Comparison of ENCODE assay signal across 11 mouse cellular contexts in the genomic region with DNA sequence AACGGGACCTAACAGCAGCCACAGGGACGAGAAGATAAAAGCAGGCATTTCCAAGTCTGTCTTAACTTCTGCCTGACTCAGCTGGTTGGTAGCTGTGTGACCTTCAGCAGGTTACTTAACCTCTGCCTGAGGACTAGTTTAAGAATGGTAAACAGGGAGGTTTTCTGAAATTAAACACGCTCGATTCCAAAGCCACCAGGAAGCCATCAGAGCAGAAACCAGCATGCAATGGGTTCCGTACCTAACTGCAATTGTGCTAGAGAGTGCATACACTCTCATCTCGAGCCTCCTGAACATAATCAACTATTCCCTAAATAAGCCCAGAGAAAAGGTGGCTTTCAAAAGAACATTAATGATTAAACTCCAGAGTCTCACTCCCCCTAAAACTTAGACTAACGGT. TPM values are rescaled to one million over a fixed set of nuclear protein-coding genes. Genes with fewer than 3 reads are reported as not detected.
DNase-seq lines count a peak whose midpoint lies in the region; ATAC-seq and TF ChIP-seq lines count a peak whose summit lies in the region.
"Had no signal": no experiment of that assay in that cellular context is flagged by ENCODE, and none has a peak within 500 bp of the region (broad histone marks: within the 10 kb centered on the region; RNA-seq: fewer than 3 reads in every experiment).

No protein-coding gene starts in this region.

- H3K9me3 ChIP-seq in heart, embryonic 13.5 days: no peaks in the 10 kb centered on the region
- H3K9me3 ChIP-seq in E14TG2a.4 (ENCODE audit: low read length): no peaks in the 10 kb centered on the region
- H3K9me3 ChIP-seq in hindbrain, embryonic 12.5 days (replicated peaks): no peaks in the 10 kb centered on the region

- no peak for ATAC-seq in heart, embryonic 13.5 days (ENCODE audit: extremely low read depth, insufficient number of reproducible peaks, low FRiP score, low TSS enrichment)
- ATAC-seq in hindbrain, embryonic 12.5 days (ENCODE audit: low FRiP score): no peak
- ATAC-seq in megakaryocyte-erythroid progenitor cell, adult 5-6 weeks (replicated peaks; ENCODE audit: low FRiP score, low TSS enrichment, poor library complexity, severe bottlenecking): no peak

- intact Hi-C loops in heart, postnatal 14 days (cut with DNase I): no loop called here

- H3K4me1 ChIP-seq in heart, embryonic 13.5 days: peaks cover 62% of the 10 kb centered on the region
- peaks cover 82% of the 10 kb centered on the region for H3K4me1 ChIP-seq in E14TG2a.4 (replicated peaks; ENCODE audit: low read depth, low read length)
- H3K4me1 ChIP-seq in hindbrain, embryonic 12.5 days: peaks cover 35% of the 10 kb centered on the region

- TF ChIP-seq CTCF in E14TG2a.4 (conservative IDR thresholded peaks at IDR 0.05; ENCODE audit: low read length): no peak

- peaks cover 7% of the 10 kb centered on the region; the same call in 1 of the 2 replicates for H3K27me3 ChIP-seq in heart, embryonic 13.5 days (replicated peaks)
- peaks cover 62% of the 10 kb centered on the region for H3K27me3 ChIP-seq in E14TG2a.4 (ENCODE audit: insufficient read depth, low read length)
- H3K27me3 ChIP-seq in hindbrain, embryonic 12.5 days: peaks cover 14% of the 10 kb centered on the region

- peak overlapping the region; percentile 88 for H3K4me2 ChIP-seq in heart, embryonic 13.5 days
- peak overlapping the region; percentile 91 for H3K4me2 ChIP-seq in hindbrain, embryonic 12.5 days (replicated peaks)

- no peak overlapping the region for H3K27ac ChIP-seq in heart, embryonic 13.5 days (replicated peaks)
- no peak overlapping the region for H3K27ac ChIP-seq in hindbrain, embryonic 12.5 days
- H3K27ac ChIP-seq in macrophage: peak overlapping the region; percentile 90

- peak overlapping the region; percentile 91 for H3K9ac ChIP-seq in heart, embryonic 13.5 days
- H3K9ac ChIP-seq in hindbrain, embryonic 12.5 days: no peak overlapping the region

- WGBS in heart, embryonic 13.5 days: 23% methylated on average over 7 of the region's 7 CpGs
- 24% methylated on average over 7 of the region's 7 CpGs for WGBS in hindbrain, embryonic 12.5 days
- 23% methylated on average over 7 of the region's 7 CpGs for WGBS in macrophage (ENCODE audit: missing documents)

- H3K36me3 ChIP-seq in heart, embryonic 13.5 days: no peaks in the 10 kb centered on the region
- H3K36me3 ChIP-seq in E14TG2a.4 (ENCODE audit: insufficient read depth, low read length) (peaks cover 5% of the 10 kb centered on the region; the same call in 1 of the 2 replicates), macrophage (ENCODE audit: inconsistent target) (no peaks in the 10 kb centered on the region)
- H3K36me3 ChIP-seq in hindbrain, embryonic 12.5 days: no peaks in the 10 kb centered on the region

- peak overlapping the region; percentile 78 for H3K4me3 ChIP-seq in heart, embryonic 13.5 days
- H3K4me3 ChIP-seq in E14TG2a.4 (replicated peaks; ENCODE audit: low read length) (peak overlapping the region; percentile 92), macrophage (ENCODE audit: inconsistent target) (peak overlapping the region; percentile 93)
- H3K4me3 ChIP-seq in hindbrain, embryonic 12.5 days: 0 out of 2 replicates have a peak overlapping the region, but pooled peaks have one; percentile 50

- DNase-seq in heart, postnatal 14 days: no peak
- DNase-seq in cerebellum, postnatal 4 days (ENCODE audit: low spot score in 2 of 2): no peak
- DNase-seq in spleen, postnatal 4 days (ENCODE audit: low spot score in 2 of 2): no peak
- DNase-seq: embryo, embryonic 11 days had no signal

- H3K79me2 ChIP-seq in macrophage (ENCODE audit: inconsistent target): peaks cover 62% of the 10 kb centered on the region

RNA-seq across cellular contexts. Expression of a gene that starts 2.0 kb away (rescaled TPM):
- polyA plus RNA-seq in heart, embryonic 13.5 days (2015; fragmentation: Nextera tagmentation; extraction: Ambion mirVana): 36.6 and 46.5 TPM in 2 replicates
- 10 to 100 TPM; 20.0 to 27.0 TPM for total RNA-seq in heart, postnatal 14 days (2021)
- polyA plus RNA-seq in hindbrain, embryonic 12.5 days (2016; fragmentation: Nextera tagmentation; extraction: Ambion mirVana): 17.6 and 18.8 TPM in 2 replicates
- total RNA-seq in macrophage (2018; cell fraction: chromatin; rRNA removed): 1,000 to 10,000 TPM in 5 of 26 experiments, 100 to 1,000 TPM in 14, 10 to 100 TPM in 7; 32.1 to 2,513 (median 588) TPM
- 1,000 to 10,000 TPM in 10 of 26 experiments, 100 to 1,000 TPM in 16; 124 to 5,022 (median 365) TPM for total RNA-seq in macrophage (2018; cell fraction: cytosol; rRNA removed)
- 1,000 to 10,000 TPM in 16 of 26 experiments, 100 to 1,000 TPM in 10; 160 to 4,105 (median 1,154) TPM for total RNA-seq in macrophage (2018; cell fraction: nucleus; rRNA removed)
- 114 to 215 TPM (median 133 TPM) in 3 replicates for polyA plus RNA-seq in macrophage (2018)
- 1.0 and 5.3 TPM in 2 replicates for total RNA-seq in megakaryocyte-erythroid progenitor cell, adult 5-6 weeks (2014; fragmentation: Nextera tagmentation)
- total RNA-seq in megakaryocyte-erythroid progenitor cell, adult 5-6 weeks (2017): 0.23 and 1.3 TPM in 2 replicates
- total RNA-seq: MEL had no signal

RNA-seq across cellular contexts. Expression of a gene that starts 15.0 kb away (rescaled TPM):
- 37.2 and 43.0 TPM in 2 replicates for polyA plus RNA-seq in heart, embryonic 13.5 days (2015; fragmentation: Nextera tagmentation; extraction: Ambion mirVana)
- total RNA-seq in heart, postnatal 14 days (2021): 10 to 100 TPM; 21.2 to 21.9 TPM
- 65.1 and 71.5 TPM in 2 replicates for polyA plus RNA-seq in hindbrain, embryonic 12.5 days (2016; fragmentation: Nextera tagmentation; extraction: Ambion mirVana)
- 10 to 100 TPM in 21 of 26 experiments, 1 to 10 TPM in 5; 6.5 to 22.0 (median 12.5) TPM for total RNA-seq in macrophage (2018; cell fraction: chromatin; rRNA removed)
- 10 to 100 TPM; 18.2 to 41.3 (median 30.7) TPM for total RNA-seq in macrophage (2018; cell fraction: cytosol; rRNA removed)
- 10 to 100 TPM in 25 of 26 experiments, 1 to 10 TPM in 1; 9.1 to 26.2 (median 17.8) TPM for total RNA-seq in macrophage (2018; cell fraction: nucleus; rRNA removed)
- polyA plus RNA-seq in macrophage (2018): 6.9 to 30.0 TPM (median 27.8 TPM) in 3 replicates
- 25.7 and 26.7 TPM in 2 replicates for total RNA-seq in megakaryocyte-erythroid progenitor cell, adult 5-6 weeks (2014; fragmentation: Nextera tagmentation)
- total RNA-seq in megakaryocyte-erythroid progenitor cell, adult 5-6 weeks (2017): 10.9 and 16.0 TPM in 2 replicates

RNA-seq across cellular contexts. Expression of a gene that starts 19.0 kb away (rescaled TPM):
- 8.7 and 11.7 TPM in 2 replicates for polyA plus RNA-seq in heart, embryonic 13.5 days (2015; fragmentation: Nextera tagmentation; extraction: Ambion mirVana)
- 1 to 10 TPM; 3.0 to 5.3 TPM for total RNA-seq in heart, postnatal 14 days (2021)
- 1.2 and 5.7 TPM in 2 replicates for polyA plus RNA-seq in hindbrain, embryonic 12.5 days (2016; fragmentation: Nextera tagmentation; extraction: Ambion mirVana)
- 1 to 10 TPM in 2 of 26 experiments, under 1 TPM in 2, not detected in 22; 0.80 to 2.1 (median 1.00) TPM for total RNA-seq in macrophage (2018; cell fraction: chromatin; rRNA removed)
- total RNA-seq in macrophage (2018; cell fraction: cytosol; rRNA removed): 10 to 100 TPM in 2 of 26 experiments, 1 to 10 TPM in 21, under 1 TPM in 2, not detected in 1; 0.24 to 13.8 (median 4.8) TPM
- total RNA-seq in macrophage (2018; cell fraction: nucleus; rRNA removed): 1 to 10 TPM in 17 of 26 experiments, under 1 TPM in 1, not detected in 8; 0.64 to 8.1 (median 2.6) TPM
- 0.30 TPM in 1 of 3 replicates, not detected in the others for polyA plus RNA-seq in macrophage (2018)
- not detected in 2 replicates for total RNA-seq in megakaryocyte-erythroid progenitor cell, adult 5-6 weeks (2014; fragmentation: Nextera tagmentation)
- total RNA-seq in megakaryocyte-erythroid progenitor cell, adult 5-6 weeks (2017): not detected in 2 replicates
- total RNA-seq: neutrophil, adult 5-6 weeks had no signal

RNA-seq across cellular contexts. Expression of a gene that starts 31.8 kb away (rescaled TPM):
- polyA plus RNA-seq in heart, embryonic 13.5 days (2015; fragmentation: Nextera tagmentation; extraction: Ambion mirVana): not detected in 2 replicates
- total RNA-seq in heart, postnatal 14 days (2021): not detected
- polyA plus RNA-seq in hindbrain, embryonic 12.5 days (2016; fragmentation: Nextera tagmentation; extraction: Ambion mirVana): not detected in 2 replicates
- total RNA-seq in macrophage (2018; cell fraction: chromatin; rRNA removed): not detected
- not detected for total RNA-seq in macrophage (2018; cell fraction: cytosol; rRNA removed)
- total RNA-seq in macrophage (2018; cell fraction: nucleus; rRNA removed): not detected
- polyA plus RNA-seq in macrophage (2018): not detected in 3 replicates
- not detected in 2 replicates for total RNA-seq in megakaryocyte-erythroid progenitor cell, adult 5-6 weeks (2014; fragmentation: Nextera tagmentation)
- not detected in 2 replicates for total RNA-seq in megakaryocyte-erythroid progenitor cell, adult 5-6 weeks (2017)
- total RNA-seq: MEL; neutrophil, adult 5-6 weeks had no signal

RNA-seq across cellular contexts. Expression of a gene that starts 36.8 kb away (rescaled TPM):
- polyA plus RNA-seq in heart, embryonic 13.5 days (2015; fragmentation: Nextera tagmentation; extraction: Ambion mirVana): 5.2 and 7.7 TPM in 2 replicates
- total RNA-seq in heart, postnatal 14 days (2021): 1 to 10 TPM; 1.2 to 1.5 TPM
- 31.5 and 39.5 TPM in 2 replicates for polyA plus RNA-seq in hindbrain, embryonic 12.5 days (2016; fragmentation: Nextera tagmentation; extraction: Ambion mirVana)
- total RNA-seq in macrophage (2018; cell fraction: chromatin; rRNA removed): 1 to 10 TPM in 6 of 26 experiments, under 1 TPM in 5, not detected in 15; 0.20 to 6.0 (median 1.0) TPM
- under 1 TPM in 3 of 26 experiments, not detected in 23; 0.05 to 0.38 (median 0.05) TPM for total RNA-seq in macrophage (2018; cell fraction: cytosol; rRNA removed)
- 10 to 100 TPM in 2 of 26 experiments, 1 to 10 TPM in 3, under 1 TPM in 7, not detected in 14; 0.14 to 32.0 (median 0.84) TPM for total RNA-seq in macrophage (2018; cell fraction: nucleus; rRNA removed)
- polyA plus RNA-seq in macrophage (2018): not detected in 3 replicates
- not detected in 2 replicates for total RNA-seq in megakaryocyte-erythroid progenitor cell, adult 5-6 weeks (2014; fragmentation: Nextera tagmentation)
- total RNA-seq in megakaryocyte-erythroid progenitor cell, adult 5-6 weeks (2017): 0.09 TPM in 1 of 2 replicates, not detected in the other
- total RNA-seq: MEL; neutrophil, adult 5-6 weeks had no signal
